Mouse (Mus musculus): ENCODE data around the gene Tbc1d21.

GRCm38 (mm10) chr9:58354701-58355100 lies 15.6 kb downstream of the Tbc1d21 start:
- TF ChIP-seq POLR2A (IDR thresholded peaks at IDR 0.05; ENCODE audit: borderline replicate concordance, insufficient read depth, low read length) (no peak), CTCF (IDR thresholded peaks at IDR 0.05; ENCODE audit: borderline replicate concordance, insufficient read depth, low read depth, low read length) (no peak)

All from cerebellum, adult 2 months (tissue).